Mouse (Mus musculus): Measurements from ENCODE around the gene Arhgap32.

DNA sequence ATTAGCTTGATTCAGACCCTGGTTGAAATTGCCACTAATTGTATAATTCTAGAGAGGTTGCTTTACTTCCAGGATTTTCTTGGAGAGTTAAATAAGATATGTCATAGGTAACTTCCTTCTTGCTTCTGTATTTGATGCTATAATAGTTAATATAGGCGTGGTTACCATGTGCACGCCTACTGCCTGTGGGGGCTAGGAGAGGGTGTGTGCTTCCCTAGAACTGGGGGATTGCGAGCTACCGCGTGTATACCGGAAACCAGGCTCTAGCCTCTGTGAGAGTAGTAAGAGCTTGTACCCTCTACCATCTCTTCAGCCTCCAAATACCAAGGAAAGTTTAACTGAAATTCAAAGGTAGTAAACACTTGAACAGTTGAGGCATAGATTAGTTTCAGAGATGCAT lies 43.2 kb upstream of the Arhgap32 start:
- no peak for TF ChIP-seq POLR2A (IDR thresholded peaks at IDR 0.05; ENCODE audit: insufficient read length, low read depth)
- no peak for TF ChIP-seq REST (IDR thresholded peaks at IDR 0.05; ENCODE audit: insufficient read depth, insufficient read length)
- no peak for TF ChIP-seq TCF3 (IDR thresholded peaks at IDR 0.05; ENCODE audit: insufficient read length, low read depth)
- TF ChIP-seq USF1 (IDR thresholded peaks at IDR 0.05; ENCODE audit: low read depth): no peak
- TF ChIP-seq SRF (IDR thresholded peaks at IDR 0.05; ENCODE audit: control insufficient read depth, insufficient read length, low read depth): no peak
- TF ChIP-seq TCF12 (IDR thresholded peaks at IDR 0.05; ENCODE audit: insufficient read depth, poor library complexity, severe bottlenecking): no peak
- no peak for TF ChIP-seq MYOD1 (IDR thresholded peaks at IDR 0.05; ENCODE audit: control insufficient read depth in 1 of 3, insufficient read length in 2 of 3, low read depth in 2 of 3)
- TF ChIP-seq MAX (IDR thresholded peaks at IDR 0.05; ENCODE audit: low read depth): no peak
- no peak for TF ChIP-seq MYOG (IDR thresholded peaks at IDR 0.05; ENCODE audit: control insufficient read depth in 1 of 3, insufficient read depth in 1 of 3, insufficient read length in 2 of 3, low read depth in 2 of 3)
- TF ChIP-seq CEBPB (IDR thresholded peaks at IDR 0.05; ENCODE audit: insufficient read depth, poor library complexity, severe bottlenecking): no peak
- no peak for TF ChIP-seq E2F4 (IDR thresholded peaks at IDR 0.05; ENCODE audit: insufficient read depth)
